Mouse (Mus musculus) megakaryocyte, adult 5-6 weeks (primary cell): ENCODE data around the gene Actrt3. TPM values are rescaled to one million over a fixed set of nuclear protein-coding genes. Genes with fewer than 3 reads are reported as not detected.

Experiments used
- ATAC-seq: 2 replicates; pipeline ENCODE4 v1.8.0; 2016; ENCODE audit warnings: mild to moderate bottlenecking, inconsistent platforms; ENCODE audit not compliant: poor library complexity, severe bottlenecking
- total RNA-seq, 2 experiments: library from RNA; stranded (forward) in 1 of 2; stranded (reverse) in 1 of 2; fragments of 153-499, 151-499 nt in 1 of 2; fragments of 221-1000, 200-1000 nt in 1 of 2; gene quantifications; 2 replicates each; pipeline versions ENCODE4 v1.2.3 to v1.2.4; 2015 to 2017

Gene Actrt3
- 0.21 TPM in 1 of 2 replicates, not detected in the other for total RNA-seq (2015)
- not detected in 2 replicates for total RNA-seq (2017)

DNA sequence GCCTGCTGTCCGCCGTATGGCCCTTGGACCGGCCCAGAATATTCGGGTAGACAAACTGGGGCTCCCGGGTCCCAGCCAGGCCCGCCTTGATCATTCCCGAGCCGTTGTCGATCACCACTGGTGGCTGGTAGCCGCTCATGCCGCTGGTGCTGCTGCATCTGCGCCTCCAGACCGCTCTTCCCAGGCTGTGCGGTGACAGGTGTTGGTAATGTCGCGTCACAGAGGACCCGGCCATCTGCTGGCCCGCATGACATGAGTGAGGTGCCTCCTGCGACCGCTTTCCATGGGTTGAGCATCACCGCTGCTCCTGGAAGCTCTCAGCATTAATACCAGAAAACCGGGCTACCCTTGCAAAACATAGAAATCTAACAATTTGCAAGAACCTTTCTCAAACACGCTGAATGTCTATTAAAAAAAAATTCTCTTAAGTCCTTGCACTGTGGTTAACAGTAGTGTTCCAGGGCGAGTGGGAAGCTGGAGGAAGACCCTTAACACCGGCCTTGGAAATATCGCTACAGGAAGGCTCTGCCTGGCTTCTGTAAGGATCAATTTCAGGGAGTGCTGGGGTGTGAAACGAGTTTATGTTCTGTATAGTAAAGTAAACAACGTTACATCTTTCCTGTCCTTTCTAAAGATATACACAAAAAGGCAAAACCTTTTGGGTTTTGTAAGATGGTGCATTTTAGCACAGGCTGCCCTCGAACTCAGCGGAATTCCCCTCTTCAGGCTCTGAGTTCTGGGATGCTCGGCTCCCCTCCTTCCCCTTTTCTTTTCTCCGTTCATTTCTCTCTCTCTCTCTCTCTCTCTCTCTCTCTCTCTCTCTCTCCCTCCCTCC lies at the start of gene Actrt3:
Gene Actrt3 (minus strand): TSS at position 229 of the 835 bp plus-strand sequence.
- ATAC-seq, result no peak

DNA sequence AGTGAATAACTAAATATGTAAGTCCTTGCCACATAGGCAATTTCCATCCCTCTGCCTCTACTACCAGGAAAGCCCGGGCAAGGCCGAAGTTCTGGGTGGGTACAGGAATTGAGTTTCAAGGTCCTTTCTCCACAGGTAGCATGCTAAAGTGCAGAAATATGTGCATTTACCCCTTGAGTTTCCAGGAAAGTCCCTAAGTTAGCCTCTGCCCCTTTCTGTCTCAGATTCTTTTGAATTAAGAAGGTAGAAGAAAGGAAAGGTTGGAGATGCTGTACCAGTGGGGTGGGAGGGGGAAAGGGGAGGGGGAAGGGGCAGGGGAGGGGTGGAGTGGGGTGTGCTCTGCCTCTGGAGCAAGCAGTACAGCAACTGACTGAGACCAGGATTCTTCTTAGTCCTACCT lies 48.7 kb upstream of the Actrt3 start:
- ATAC-seq, result no peak

DNA sequence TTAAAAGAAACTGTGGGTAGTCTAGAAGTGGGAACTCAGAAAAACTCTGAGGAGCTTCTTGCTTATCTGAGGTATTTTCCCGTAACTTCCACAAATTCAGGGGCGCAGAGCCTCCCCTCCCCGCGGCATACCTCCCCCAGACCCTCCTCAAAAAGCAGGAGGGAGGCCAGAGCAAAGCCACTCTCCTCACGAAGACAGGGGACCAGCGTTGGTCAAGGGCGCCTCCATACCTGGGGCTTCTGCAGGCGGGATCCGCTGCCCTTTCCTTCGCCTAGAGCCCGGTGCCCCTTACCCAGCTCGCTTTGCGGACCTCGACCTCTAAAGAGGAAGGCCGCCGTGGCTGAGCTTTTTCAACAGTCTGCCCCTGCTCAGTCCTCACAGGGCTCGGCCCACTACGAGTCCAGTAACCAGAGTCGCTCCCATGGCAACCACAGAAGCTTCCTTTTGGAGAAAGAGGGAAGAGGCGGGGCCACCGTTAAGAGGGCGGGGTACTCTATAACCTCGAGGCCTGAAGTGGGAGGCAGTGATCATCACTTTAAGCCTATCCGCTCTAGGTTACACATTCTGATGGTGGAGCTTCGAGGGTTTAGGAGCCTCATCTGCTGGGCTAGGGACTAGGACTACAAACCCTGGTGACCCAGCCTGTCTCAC lies 47.8 kb upstream of the Actrt3 start, which contains the start of gene Lrrc34:
Gene Lrrc34 (minus strand): TSS at position 430 of the 651 bp plus-strand sequence.
- ATAC-seq, result peak; percentile 95

DNA sequence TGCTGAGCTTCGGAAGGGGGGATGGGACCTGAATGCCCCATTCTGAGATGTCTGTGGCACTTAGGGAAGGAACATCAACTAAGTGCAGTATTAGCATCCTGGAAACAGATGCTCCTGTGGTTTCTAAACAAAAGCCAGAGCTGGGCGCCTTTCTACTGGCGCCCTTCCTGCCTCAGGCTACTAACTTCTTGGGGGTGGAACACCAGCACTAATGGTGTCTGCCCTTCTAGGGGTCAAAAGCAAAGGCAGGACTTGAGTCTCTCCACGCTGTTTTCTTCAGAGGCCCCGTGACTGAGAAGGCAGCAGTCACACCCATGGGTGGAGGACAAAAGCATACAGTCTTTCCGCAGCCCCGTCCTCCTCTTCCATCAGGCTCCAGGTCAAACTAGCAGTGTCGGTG lies 47.0 kb upstream of the Actrt3 start:
- ATAC-seq, result no peak

DNA sequence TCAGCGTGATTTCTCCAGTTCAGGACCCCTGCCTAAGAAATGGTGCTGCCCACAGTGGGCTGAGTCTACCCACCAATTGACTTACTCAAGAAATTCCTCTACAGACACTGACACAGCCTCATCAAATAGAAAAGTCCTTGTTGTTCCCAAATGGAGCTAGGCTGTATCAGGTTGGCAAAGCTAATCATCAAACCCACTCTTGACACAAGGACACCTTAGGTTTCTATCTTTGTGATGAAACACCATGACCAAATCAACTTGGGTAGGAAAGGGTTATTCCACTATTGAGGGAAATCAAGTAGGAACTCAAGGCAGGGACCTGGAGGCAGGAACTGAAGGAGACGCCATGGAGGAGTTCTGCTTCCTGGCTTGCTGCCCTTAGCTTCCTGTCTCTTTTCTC lies 44.5 kb upstream of the Actrt3 start, which contains the start of gene Lrriq4:
Gene Lrriq4 (plus strand): TSS at position 301 of the 400 bp plus-strand sequence.
- no peak for ATAC-seq

DNA sequence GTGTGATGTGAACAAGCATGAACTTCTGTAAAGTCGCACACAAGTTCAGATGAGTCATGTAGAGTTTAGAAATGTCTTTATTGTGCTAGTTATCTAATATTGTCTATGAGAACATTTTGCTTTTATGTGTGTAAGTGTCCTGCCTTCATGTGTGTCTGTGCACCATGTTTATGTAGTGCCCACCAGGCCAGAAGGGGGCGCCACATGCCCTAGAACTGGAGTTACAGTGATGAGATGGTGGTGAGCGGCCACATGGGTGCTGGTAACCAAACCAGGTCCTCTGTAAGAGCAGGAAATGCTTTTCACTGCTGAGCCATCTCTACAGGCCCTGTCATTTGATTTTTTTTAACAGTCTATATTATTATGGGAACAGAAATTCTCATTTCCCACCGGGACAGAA lies 35.9 kb upstream of the Actrt3 start:
- no peak for ATAC-seq

DNA sequence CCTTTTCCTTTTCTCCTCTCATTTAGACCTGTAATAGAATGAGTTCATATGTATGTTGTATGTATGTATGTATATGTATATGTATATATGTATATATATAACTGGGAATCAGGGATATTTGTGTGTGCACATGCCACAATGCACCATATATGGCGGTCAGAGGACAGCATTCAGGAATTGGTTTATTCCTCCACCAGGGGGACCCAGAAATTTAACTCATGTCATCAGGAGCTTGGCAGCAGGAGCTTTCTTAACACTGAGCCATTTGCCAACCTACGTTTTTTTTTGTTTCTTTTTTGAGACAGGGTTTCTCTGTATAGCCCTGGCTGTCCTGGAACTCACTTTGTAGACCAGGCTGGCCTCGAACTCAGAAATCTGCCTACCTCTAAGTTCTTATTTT lies 33.9 kb upstream of the Actrt3 start:
- no peak for ATAC-seq

DNA sequence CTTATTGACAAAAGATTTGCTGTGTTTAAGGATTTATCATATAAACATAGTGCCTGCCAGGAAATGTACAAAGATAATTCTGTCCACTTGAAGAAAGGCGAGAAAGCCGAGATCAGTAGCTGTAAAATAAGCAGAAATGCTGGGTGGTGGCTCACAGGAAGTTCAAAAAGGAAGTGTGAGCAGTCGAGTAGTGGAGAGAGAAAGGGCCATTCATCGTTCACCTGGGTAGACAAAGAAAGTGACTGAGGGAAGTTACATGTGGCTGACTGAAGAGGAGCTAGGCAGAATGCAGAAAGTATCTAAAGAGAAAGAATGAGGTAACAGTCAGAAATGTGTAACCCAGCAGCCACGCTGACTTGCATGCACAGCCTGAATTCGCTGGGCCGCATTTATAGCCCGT lies 20.4 kb upstream of the Actrt3 start:
- peak; percentile 57 for ATAC-seq

DNA sequence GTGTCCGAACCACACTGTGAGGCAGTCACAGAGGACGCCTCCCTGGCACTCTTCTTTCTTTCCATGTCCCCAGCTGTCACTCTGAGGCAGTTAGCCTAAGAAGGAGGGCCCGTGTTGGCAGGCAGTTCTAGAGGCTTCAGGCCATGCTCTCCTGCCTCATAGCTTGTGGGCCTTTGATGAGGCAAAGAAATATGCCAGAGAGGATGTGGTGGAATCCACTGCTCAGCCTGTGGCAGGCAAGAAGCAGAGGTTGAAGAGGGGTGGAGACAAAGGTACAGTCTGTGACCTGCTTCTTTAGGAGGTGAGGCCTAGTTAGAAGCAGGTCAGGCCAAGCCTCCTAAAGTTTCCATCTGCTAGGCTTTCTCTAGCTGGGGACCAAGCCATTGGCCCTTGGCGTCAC lies 11.2 kb upstream of the Actrt3 start:
- no peak for ATAC-seq

DNA sequence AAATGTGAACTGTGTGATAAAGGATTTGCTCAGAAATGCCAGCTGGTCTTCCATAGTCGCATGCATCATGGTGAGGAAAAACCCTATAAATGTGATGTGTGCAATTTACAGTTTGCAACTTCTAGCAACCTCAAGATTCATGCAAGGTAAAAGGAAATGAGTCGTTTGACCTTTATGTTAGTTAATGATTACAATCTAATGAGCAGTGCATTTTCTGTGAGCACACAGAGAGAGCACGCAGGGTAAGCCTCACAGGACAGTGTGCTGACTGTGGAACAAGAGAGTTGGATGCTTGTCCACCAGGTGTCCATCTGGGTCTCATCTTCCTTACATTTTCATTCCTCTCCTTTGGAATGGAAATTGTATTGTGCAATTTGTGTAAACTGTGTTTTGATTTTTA lies 9.3 kb upstream of the Actrt3 start:
- ATAC-seq, result no peak

DNA sequence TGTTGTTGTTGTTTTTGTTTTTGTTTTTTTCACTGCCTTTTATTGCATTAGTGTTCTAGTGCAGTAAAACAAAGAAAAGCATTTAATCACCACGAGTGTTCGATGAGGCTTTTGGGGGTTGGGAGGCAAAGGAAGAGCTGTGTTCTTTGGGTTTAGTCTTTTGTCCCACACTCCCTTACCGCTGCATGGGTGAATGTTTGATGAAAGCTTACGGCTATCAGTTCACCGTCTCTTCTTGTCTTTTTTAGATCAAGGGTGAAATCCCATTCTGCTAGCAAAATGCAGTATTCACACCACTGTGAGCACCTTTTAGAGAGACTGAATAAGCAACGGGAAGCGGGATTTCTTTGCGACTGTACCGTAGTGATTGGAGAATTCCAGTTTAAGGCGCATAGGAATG lies 3.5 kb upstream of the Actrt3 start:
- no peak for ATAC-seq

DNA sequence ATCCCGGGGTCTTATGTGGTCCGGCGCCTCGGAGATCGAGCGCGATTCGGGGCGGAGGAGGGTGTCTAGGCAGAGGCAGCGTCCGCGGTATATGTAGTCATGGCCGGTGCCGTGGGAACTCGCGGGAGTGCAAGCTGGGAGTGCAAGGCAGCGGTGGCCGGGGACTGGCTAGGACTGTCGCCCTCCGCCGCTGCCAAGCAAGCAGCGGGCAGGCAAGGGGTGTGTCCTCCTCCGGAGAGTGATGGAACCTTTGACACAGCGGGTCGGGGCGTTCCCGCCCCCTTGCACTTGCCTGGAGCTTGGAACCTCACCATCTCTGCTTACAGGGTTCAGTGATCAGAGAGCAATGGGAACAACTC lies 3.0 kb upstream of the Actrt3 start:
- peak; percentile 60 for ATAC-seq

DNA sequence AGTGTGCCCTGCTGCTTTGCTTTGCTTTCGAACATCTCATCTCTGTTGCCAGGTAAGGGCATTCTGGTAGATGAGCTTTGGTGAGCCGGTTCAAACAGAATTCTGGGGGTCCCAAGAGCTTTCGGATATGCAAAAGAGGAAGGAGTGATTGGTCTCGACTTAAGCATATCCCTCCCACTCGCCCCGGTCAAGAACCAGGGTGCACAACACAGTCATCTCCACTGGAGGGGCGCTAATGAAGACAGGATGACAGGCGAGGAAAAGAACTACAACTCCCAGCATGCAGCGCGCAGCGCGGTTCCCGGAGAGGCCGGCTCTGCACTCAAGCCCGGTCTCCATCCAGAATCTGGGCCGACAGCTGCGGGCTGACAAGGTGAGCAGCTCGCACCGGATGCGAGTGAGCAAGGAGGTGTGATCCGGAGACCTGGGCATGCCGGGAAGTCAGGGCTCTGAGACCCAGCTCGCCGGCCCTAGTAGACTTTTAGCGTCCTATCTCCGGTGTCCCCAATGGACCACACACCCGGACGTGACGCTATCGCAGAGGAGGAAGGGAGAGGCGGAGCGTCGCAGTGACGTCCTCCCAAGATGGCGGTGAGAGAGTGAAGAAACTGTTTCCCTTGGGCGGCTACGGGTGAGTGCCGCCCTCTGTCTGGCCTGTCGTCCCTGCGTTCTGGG lies 2.5 kb upstream of the Actrt3 start, which contains the start of gene Mynn:
Gene Mynn (plus strand): TSS at position 1 of the 675 bp plus-strand sequence.
- peak; percentile 85 for ATAC-seq

DNA sequence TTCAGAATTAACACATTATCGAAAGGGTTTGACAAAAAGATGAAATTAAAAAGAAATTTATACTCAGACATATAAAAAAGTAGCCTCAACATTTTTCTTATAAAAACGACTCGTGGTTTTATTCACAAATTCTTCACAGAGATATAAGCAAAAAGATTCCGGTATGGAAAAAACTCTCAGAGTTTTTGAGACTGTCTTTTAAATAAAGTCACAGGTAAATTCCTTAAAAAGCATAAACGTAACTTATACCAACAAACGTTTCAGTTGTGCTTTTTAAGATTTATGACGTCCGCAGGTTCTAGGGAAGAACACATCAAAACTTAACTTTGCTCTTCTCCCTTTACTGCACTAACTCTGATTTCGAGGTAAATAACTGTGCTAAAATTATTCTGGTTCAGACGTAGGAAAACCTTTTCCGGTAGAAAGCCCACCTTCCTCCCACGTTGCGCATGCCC lies 1.9 kb upstream of the Actrt3 start:
- no peak; the same call in 1 of the 2 replicates for ATAC-seq

DNA sequence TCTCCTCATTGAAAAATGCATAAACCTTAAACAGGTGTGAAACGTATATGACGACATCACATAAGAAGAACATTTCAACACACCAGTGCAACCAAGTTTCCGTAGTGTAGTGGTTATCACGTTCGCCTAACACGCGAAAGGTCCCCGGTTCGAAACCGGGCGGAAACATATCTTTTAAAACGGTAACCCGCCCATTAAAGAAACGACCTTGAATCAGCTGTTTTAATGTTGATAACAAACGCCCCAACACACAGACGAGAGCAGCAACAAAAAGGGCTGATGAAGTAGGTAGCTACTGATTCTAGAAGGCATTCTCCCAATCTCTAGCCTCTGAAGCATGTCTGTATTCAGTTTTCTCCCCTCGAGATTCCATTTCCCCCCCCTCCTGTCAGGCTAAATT lies 1.4 kb upstream of the Actrt3 start:
- ATAC-seq, result peak; percentile 20; the same call in 1 of the 2 replicates

DNA sequence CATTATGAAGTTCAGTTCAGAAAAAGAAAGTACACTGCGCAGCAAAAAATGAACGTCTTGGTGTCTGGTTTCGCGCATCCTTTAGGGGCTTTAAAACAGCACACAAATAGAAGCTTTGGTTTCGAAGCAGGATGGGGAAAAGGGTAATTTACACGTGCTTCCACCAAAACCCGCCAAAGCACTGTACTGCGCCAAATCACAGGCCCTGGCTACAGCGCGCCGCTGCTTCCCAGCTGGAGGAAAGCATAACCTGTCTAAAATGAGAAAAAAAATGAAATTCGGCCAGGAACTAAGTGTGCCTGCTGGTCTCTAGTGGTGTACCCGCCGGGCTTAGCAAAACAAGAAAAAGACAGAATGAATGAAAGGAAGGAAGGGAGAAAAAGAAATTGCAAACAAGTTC lies 978 bp upstream of the Actrt3 start:
- no peak for ATAC-seq

DNA sequence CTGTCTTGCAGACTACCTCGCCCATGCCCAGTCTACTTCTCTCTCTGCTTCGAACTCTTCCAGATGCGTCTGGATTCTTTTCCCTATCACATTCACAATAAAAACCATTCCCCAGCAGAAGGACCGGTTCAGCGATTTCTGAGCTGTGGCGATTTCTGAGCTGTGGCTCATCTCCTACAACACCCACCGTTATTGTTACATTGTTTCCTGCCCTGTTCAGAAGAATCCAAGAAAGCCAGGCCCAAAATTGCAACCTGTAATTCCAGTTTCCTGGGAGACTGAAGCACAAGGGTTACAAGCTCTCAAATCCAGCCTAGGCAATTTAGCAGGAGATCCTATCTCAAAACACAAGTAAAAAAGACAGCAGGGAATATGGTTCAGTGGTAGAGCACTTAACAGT lies 2.5 kb downstream of the Actrt3 start:
- no peak for ATAC-seq

DNA sequence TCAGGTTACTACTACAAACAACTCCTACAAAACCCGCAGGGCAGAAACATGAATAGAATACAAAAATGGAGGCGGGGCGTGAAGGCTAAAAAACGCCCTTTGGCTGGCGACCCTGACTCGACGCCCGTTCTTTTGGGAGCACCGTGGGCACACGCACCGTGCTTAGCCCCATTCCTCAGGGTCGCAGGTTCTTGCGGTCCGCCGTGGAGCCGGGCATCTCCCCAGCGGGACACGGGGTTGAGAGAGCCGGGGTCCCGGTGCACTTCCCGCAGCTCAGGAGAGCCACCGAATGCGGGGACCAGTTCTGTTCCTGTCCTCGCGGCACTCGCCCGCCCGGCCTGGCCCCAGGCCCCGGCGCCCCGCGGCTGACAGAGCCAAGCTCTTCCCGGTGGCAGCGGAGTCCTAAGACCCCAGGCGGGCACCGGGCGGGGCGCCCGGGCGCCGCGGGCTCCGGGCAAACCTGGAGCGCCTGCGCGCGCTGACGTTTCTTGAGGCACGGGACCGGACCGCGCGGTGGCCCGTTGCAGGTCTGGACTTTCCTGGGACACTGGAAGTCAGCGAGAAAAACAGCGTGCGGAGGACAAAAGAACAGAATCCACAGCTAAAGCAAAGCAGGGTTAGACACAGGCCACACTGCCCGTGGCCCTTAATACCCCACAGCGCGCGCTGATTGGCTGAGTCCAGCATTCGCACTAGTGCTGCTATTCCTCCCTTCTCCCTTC lies 4.5 kb downstream of the Actrt3 start:
- ATAC-seq, result peak; percentile 47

DNA sequence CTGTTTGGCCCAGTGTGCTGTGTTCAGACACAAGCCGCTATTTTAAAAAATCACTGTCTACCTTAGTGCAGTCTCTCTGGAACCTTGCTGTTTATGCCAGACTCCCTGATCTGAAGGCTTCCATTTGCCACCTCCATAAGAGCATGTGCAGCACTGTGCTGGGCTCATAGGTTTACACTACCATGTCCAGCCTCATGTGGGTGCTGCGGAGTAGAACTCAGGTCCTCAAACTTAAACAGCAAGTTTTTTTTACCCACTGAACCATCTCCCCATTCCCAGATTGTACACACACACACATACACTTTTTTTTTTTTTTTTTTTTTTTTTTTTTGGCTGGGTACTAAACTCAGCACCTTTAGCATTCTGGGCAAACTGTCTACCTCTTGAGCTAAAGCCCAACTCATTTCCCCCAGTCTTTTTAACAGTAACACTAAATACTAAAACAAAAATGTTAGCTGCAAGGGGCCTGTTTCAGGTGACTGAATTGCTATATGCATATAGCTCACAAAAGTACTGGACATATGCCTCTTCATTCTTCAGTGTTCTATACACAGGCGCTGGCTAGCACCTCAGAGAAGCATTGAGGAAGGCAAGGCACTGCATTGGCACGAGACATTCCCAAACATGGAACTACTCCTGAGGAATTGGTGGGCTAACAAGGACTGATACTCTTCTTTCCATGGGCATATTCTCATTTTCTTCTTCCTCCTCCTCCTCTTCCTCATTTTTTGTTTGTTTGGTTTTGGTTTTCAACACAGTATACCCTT lies 5.8 kb downstream of the Actrt3 start:
- peak; percentile 61 for ATAC-seq

DNA sequence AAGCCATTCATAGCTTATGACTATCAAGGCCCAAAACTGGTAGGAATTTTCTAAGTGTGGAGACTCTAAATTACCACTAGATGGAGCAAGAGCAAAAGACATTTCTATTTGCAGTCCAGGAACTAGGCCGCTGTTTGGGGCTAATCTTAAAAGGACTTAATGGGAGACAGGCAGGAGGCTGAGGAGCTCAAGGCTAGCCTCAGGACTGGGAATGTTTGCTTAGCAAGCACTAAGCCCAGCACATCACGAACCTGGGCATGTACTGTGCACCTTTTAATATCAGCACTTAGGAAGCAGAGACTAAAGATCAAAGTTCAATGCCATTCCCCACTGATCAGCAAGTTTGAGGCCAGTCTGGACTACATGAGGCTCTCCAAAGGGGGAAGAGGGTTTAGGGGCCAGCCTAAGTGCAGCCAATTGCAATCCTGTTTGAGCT lies 7.3 kb downstream of the Actrt3 start:
- ATAC-seq, result peak; percentile 80
